Mouse (Mus musculus) ES-E14 (cell line): ENCODE results near the gene Tfip11.

Source experiments
- CHD2 ChIP-seq: IDR thresholded peaks from 2 replicates; pipeline ENCODE4 v1.6.1; 2014; ENCODE audit warnings: mild to moderate bottlenecking, low read depth, low read length, inconsistent platforms
- MAFK ChIP-seq: IDR thresholded peaks from 2 replicates; pipeline ENCODE4 v1.6.1; 2014; ENCODE audit warnings: mild to moderate bottlenecking, low read depth, low read length, inconsistent platforms; ENCODE audit not compliant: insufficient read depth

GRCm38 (mm10) chr5:112385973-112386372 lies 59.8 kb downstream of the Tfip11 start:
- TF ChIP-seq MAFK (no peak), CHD2 (no peak)
